Mouse (Mus musculus) cerebellum, postnatal 4 days (tissue): ENCODE measurements around the gene Trim29.

Source experiments
- DNase-seq, 2 experiments: peaks; one replicate each; pipeline ENCODE4 v3.0.0; 2022; ENCODE audit warnings: low spot score in 2 of 2, mixed read lengths in 1 of 2

Gene Trim29

GRCm38 (mm10) chr9:43384400-43384799 lies 73.8 kb downstream of the Trim29 start:
- DNase-seq = no peak
